Mouse (Mus musculus) inflammation-experienced regulatory T-cells (primary cell): ENCODE results near the gene Dusp23. TPM values are rescaled to one million over a fixed set of nuclear protein-coding genes. Genes with fewer than 3 reads are reported as not detected.

Experiments
- polyA plus RNA-seq, 2 experiments: library from polyadenylated mRNA; unstranded; fragments of 100-300 nt; shearing (Covaris generic); gene quantifications; one replicate each; pipeline ENCODE4 v1.2.1; 2017

Gene Dusp23
- 1 to 10 TPM; 6.5 to 7.8 TPM for polyA plus RNA-seq

GRCm38 (mm10) chr1:172632451-172633326, at the start of gene Dusp23:
TSS of gene Dusp23 (minus strand) at chr1:172632962.

GRCm38 (mm10) chr1:172602326-172602725, 30.4 kb downstream of the Dusp23 start, which contains the start of gene Fcrl6:
TSS of gene Fcrl6 (minus strand) at chr1:172602551.

GRCm38 (mm10) chr1:172590385-172590784, 42.4 kb downstream of the Dusp23 start, which contains the start of gene Slamf8:
TSS of gene Slamf8 (minus strand) at chr1:172590568.

Other genes starting within 250 kb of the Dusp23 start
- gene Slamf9, start 157.6 kb downstream of the Dusp23 start, polyA plus RNA-seq: 1 to 10 TPM in 1 of 2 experiments, under 1 TPM in 1; 0.36 to 1.6 TPM
- 1 to 10 TPM in 1 of 2 experiments, under 1 TPM in 1; 0.23 to 3.5 TPM for gene Igsf9, start 151.2 kb downstream of the Dusp23 start, polyA plus RNA-seq
- gene Tagln2, start 132.9 kb downstream of the Dusp23 start, polyA plus RNA-seq: 100 to 1,000 TPM; 271 to 514 TPM
- 1 to 10 TPM in 1 of 2 experiments, under 1 TPM in 1; 0.11 to 3.5 TPM for gene Cfap45, start 112.2 kb downstream of the Dusp23 start, polyA plus RNA-seq
- gene Vsig8, start 77.0 kb downstream of the Dusp23 start, polyA plus RNA-seq: not detected
- under 1 TPM in 1 of 2 experiments, not detected in 1; 0.31 TPM for gene Slamf8, start 42.4 kb downstream of the Dusp23 start, polyA plus RNA-seq
- gene Fcrl6, start 30.4 kb downstream of the Dusp23 start, polyA plus RNA-seq: under 1 TPM in 1 of 2 experiments, not detected in 1; 0.11 TPM
- gene Crp, start 65.1 kb upstream of the Dusp23 start, polyA plus RNA-seq: not detected